Mouse (Mus musculus): ENCODE measurements around the gene Bap1. TPM values are rescaled to one million over a fixed set of nuclear protein-coding genes. Genes with fewer than 3 reads are reported as not detected.

The Bap1 gene
- total RNA-seq, 1 experiment: 77.8 TPM

- in situ Hi-C loops (cut with MboI; ENCODE audit: low sequenced_read_pairs in 2 of 2, unreplicated experiment in 2 of 2): no loop called here
- H3K27ac ChIP-seq (ENCODE audit: insufficient read depth, low read depth, low read length, poor library complexity, severe bottlenecking): no peak overlapping the region
- DNase-seq (ENCODE audit: low read depth, low spot score): no peak
- peaks cover 0 to 6% of the 10 kb centered on the region in 2 experiments; a peak in 1 of 4 replicates for H3K4me1 ChIP-seq (ENCODE audit: control insufficient read depth in 2 of 2, insufficient read depth in 2 of 2, low read length in 2 of 2, poor library complexity in 1 of 2)
- H3K9ac ChIP-seq (ENCODE audit: insufficient read depth, low read depth, low read length, poor library complexity, severe bottlenecking): no peak overlapping the region
- no peaks in the 10 kb centered on the region for H3K9me3 ChIP-seq (ENCODE audit: control insufficient read depth, insufficient read depth, low read depth, low read length)
- TF ChIP-seq CHD2 (IDR thresholded peaks at IDR 0.05; ENCODE audit: low read depth, low read length): no peak
- TF ChIP-seq HCFC1 (IDR thresholded peaks at IDR 0.05; ENCODE audit: borderline replicate concordance, insufficient read depth, low read length): no peak
- TF ChIP-seq MAFK (IDR thresholded peaks at IDR 0.05; ENCODE audit: insufficient read depth, low read depth, low read length): no peak
- TF ChIP-seq ZC3H11A (IDR thresholded peaks at IDR 0.05; ENCODE audit: borderline replicate concordance, low read depth, low read length): no peak
- TF ChIP-seq ZNF384 (IDR thresholded peaks at IDR 0.05; ENCODE audit: low read depth, low read length): no peak
- H3K36me3 ChIP-seq (ENCODE audit: control insufficient read depth, insufficient read depth, low read length, poor library complexity, severe bottlenecking): no peaks in the 10 kb centered on the region
- no peak overlapping the region for H3K4me3 ChIP-seq (ENCODE audit: insufficient read depth in 1 of 2, low read depth in 1 of 2, low read length in 2 of 2, poor library complexity in 1 of 2, severe bottlenecking in 1 of 2)
These were observed 16.4 kb downstream of the Bap1 start for GRCm38 (mm10) chr14:31267649-31268048.

- H3K36me3 ChIP-seq (ENCODE audit: control insufficient read depth, insufficient read depth, low read length, poor library complexity, severe bottlenecking): no peaks in the 10 kb centered on the region
- no peaks in the 10 kb centered on the region for H3K9me3 ChIP-seq (ENCODE audit: control insufficient read depth, insufficient read depth, low read depth, low read length)
- no peak for DNase-seq (ENCODE audit: low read depth, low spot score)
- no peak overlapping the region for H3K27ac ChIP-seq (ENCODE audit: insufficient read depth, low read depth, low read length, poor library complexity, severe bottlenecking)
- peaks cover 0 to 6% of the 10 kb centered on the region in 2 experiments; a peak in 1 of 4 replicates for H3K4me1 ChIP-seq (ENCODE audit: control insufficient read depth in 2 of 2, insufficient read depth in 2 of 2, low read length in 2 of 2, poor library complexity in 1 of 2)
- no peak overlapping the region for H3K4me3 ChIP-seq (ENCODE audit: insufficient read depth in 1 of 2, low read depth in 1 of 2, low read length in 2 of 2, poor library complexity in 1 of 2, severe bottlenecking in 1 of 2)
- in situ Hi-C loops (cut with MboI; ENCODE audit: low sequenced_read_pairs in 2 of 2, unreplicated experiment in 2 of 2): no loop called here
- H3K9ac ChIP-seq (ENCODE audit: insufficient read depth, low read depth, low read length, poor library complexity, severe bottlenecking): no peak overlapping the region
- TF ChIP-seq ZC3H11A (IDR thresholded peaks at IDR 0.05; ENCODE audit: borderline replicate concordance, low read depth, low read length): no peak
- no peak for TF ChIP-seq CHD2 (IDR thresholded peaks at IDR 0.05; ENCODE audit: low read depth, low read length)
- TF ChIP-seq MAFK (IDR thresholded peaks at IDR 0.05; ENCODE audit: insufficient read depth, low read depth, low read length): no peak
- TF ChIP-seq ZNF384 (IDR thresholded peaks at IDR 0.05; ENCODE audit: low read depth, low read length): no peak
- TF ChIP-seq HCFC1 (IDR thresholded peaks at IDR 0.05; ENCODE audit: borderline replicate concordance, insufficient read depth, low read length): no peak
These were observed 17.2 kb downstream of the Bap1 start for GRCm38 (mm10) chr14:31268301-31269001.

- Histone ChIP-seq H3K9me3 (ENCODE audit: control insufficient read depth, insufficient read depth, low read depth, low read length) (no peaks in the 10 kb centered on the region), H3K4me3 (ENCODE audit: insufficient read depth in 1 of 2, low read depth in 1 of 2, low read length in 2 of 2, poor library complexity in 1 of 2, severe bottlenecking in 1 of 2) (peak overlapping the region; percentile 59 to 72), H3K36me3 (ENCODE audit: control insufficient read depth, insufficient read depth, low read length, poor library complexity, severe bottlenecking) (no peaks in the 10 kb centered on the region), H3K9ac (ENCODE audit: insufficient read depth, low read depth, low read length, poor library complexity, severe bottlenecking) (peak overlapping the region; percentile 29), H3K27ac (ENCODE audit: insufficient read depth, low read depth, low read length, poor library complexity, severe bottlenecking) (no peak overlapping the region), H3K4me1 (ENCODE audit: control insufficient read depth in 2 of 2, insufficient read depth in 2 of 2, low read length in 2 of 2, poor library complexity in 1 of 2) (peaks cover 0 to 6% of the 10 kb centered on the region in 2 experiments; a peak in 1 of 4 replicates)
- peak; percentile 75 for DNase-seq (ENCODE audit: low read depth, low spot score)
- in situ Hi-C loops (cut with MboI; ENCODE audit: low sequenced_read_pairs in 2 of 2, unreplicated experiment in 2 of 2): no loop called here
- TF ChIP-seq CHD2 (IDR thresholded peaks at IDR 0.05; ENCODE audit: low read depth, low read length): no peak
These were observed 18.3 kb downstream of the Bap1 start for GRCm38 (mm10) chr14:31269456-31270100.

GRCm38 (mm10) chr14:31271121-31271520 lies 19.9 kb downstream of the Bap1 start:
- Histone ChIP-seq H3K4me3 (ENCODE audit: insufficient read depth in 1 of 2, low read depth in 1 of 2, low read length in 2 of 2, poor library complexity in 1 of 2, severe bottlenecking in 1 of 2) (no peak overlapping the region), H3K9ac (ENCODE audit: insufficient read depth, low read depth, low read length, poor library complexity, severe bottlenecking) (no peak overlapping the region), H3K36me3 (ENCODE audit: control insufficient read depth, insufficient read depth, low read length, poor library complexity, severe bottlenecking) (no peaks in the 10 kb centered on the region), H3K27ac (ENCODE audit: insufficient read depth, low read depth, low read length, poor library complexity, severe bottlenecking) (no peak overlapping the region), H3K4me1 (ENCODE audit: control insufficient read depth in 2 of 2, insufficient read depth in 2 of 2, low read length in 2 of 2, poor library complexity in 1 of 2) (peaks cover 0 to 6% of the 10 kb centered on the region in 2 experiments; a peak in 1 of 4 replicates), H3K9me3 (ENCODE audit: control insufficient read depth, insufficient read depth, low read depth, low read length) (no peaks in the 10 kb centered on the region)
- no peak for DNase-seq (ENCODE audit: low read depth, low spot score)
- in situ Hi-C loops (cut with MboI; ENCODE audit: low sequenced_read_pairs in 2 of 2, unreplicated experiment in 2 of 2): no loop called here
- TF ChIP-seq HCFC1 (IDR thresholded peaks at IDR 0.05; ENCODE audit: borderline replicate concordance, insufficient read depth, low read length): no peak
- no peak for TF ChIP-seq ZC3H11A (IDR thresholded peaks at IDR 0.05; ENCODE audit: borderline replicate concordance, low read depth, low read length)
- no peak for TF ChIP-seq ZNF384 (IDR thresholded peaks at IDR 0.05; ENCODE audit: low read depth, low read length)
- TF ChIP-seq MAFK (IDR thresholded peaks at IDR 0.05; ENCODE audit: insufficient read depth, low read depth, low read length): no peak
- TF ChIP-seq CHD2 (IDR thresholded peaks at IDR 0.05; ENCODE audit: low read depth, low read length): no peak
